Mouse (Mus musculus) CH12.LX (cell line): ENCODE measurements around the gene Galc. TPM values are rescaled to one million over a fixed set of nuclear protein-coding genes. Genes with fewer than 3 reads are reported as not detected.

Source experiments
- DNase-seq: peaks from one replicate; pipeline ENCODE4 v3.0.0-alpha.2; 2013; ENCODE audit errors: extremely low read depth
- H3K27ac ChIP-seq: 2 replicates; pipeline ENCODE4 v1.5.1; 2012; ENCODE audit warnings: low read depth, mild to moderate bottlenecking, control low read depth, moderate library complexity; ENCODE audit not compliant: insufficient read depth
- H3K27me3 ChIP-seq: replicated peaks from 2 replicates; pipeline ENCODE3; 2012; ENCODE audit warnings: inconsistent platforms
- H3K36me3 ChIP-seq, 2 experiments: replicated peaks in 1 of 2; 2 replicates each; pipeline versions ENCODE3 to v1.6.1; 2012; ENCODE audit warnings: inconsistent platforms in 1 of 2, low read length in 1 of 2, mild to moderate bottlenecking in 1 of 2, mixed read lengths in 1 of 2, moderate library complexity in 1 of 2; ENCODE audit not compliant: control insufficient read depth in 1 of 2, insufficient read depth in 1 of 2
- H3K4me1 ChIP-seq, 2 experiments: 2 replicates each; pipeline ENCODE4 v1.6.1; 2012; ENCODE audit warnings: inconsistent platforms in 1 of 2, moderate library complexity in 1 of 2; ENCODE audit not compliant: insufficient read depth in 2 of 2, control insufficient read depth in 1 of 2
- H3K4me2 ChIP-seq: 2 replicates; pipeline ENCODE4 v1.6.1; 2012; ENCODE audit warnings: low read depth, mild to moderate bottlenecking, control low read depth; ENCODE audit not compliant: poor library complexity, insufficient read depth, severe bottlenecking
- H3K4me3 ChIP-seq, 3 experiments: fragments of 150-350 bp in 1 of 3; sonication (generic) in 1 of 3; replicated peaks in 1 of 3; 2 replicates each; pipeline versions ENCODE3 to v1.5.1; 2011 to 2012; ENCODE audit warnings: low read depth in 2 of 3, low read length in 2 of 3, mild to moderate bottlenecking in 2 of 3, moderate library complexity in 2 of 3, control low read depth in 1 of 3, improper control_type of control experiment in 1 of 3, inconsistent platforms in 1 of 3, mixed read lengths in 1 of 3; ENCODE audit not compliant: poor library complexity in 1 of 3
- H3K79me2 ChIP-seq: replicated peaks from 2 replicates; pipeline ENCODE4 v1.6.1; 2012; ENCODE audit warnings: mild to moderate bottlenecking, moderate library complexity; ENCODE audit not compliant: control insufficient read depth, poor library complexity, insufficient read depth, severe bottlenecking; ENCODE audit errors: extremely low read depth
- H3K9ac ChIP-seq: 2 replicates; pipeline ENCODE4 v1.6.1; 2012; ENCODE audit warnings: low read depth, mild to moderate bottlenecking, control low read depth, moderate library complexity; ENCODE audit not compliant: insufficient read depth
- H3K9me3 ChIP-seq: replicated peaks from 2 replicates; pipeline ENCODE3; 2012; ENCODE audit warnings: low read length, inconsistent platforms, mixed read lengths
- EP300 ChIP-seq: IDR thresholded peaks from 2 replicates; pipeline ENCODE4 v1.6.1; 2011; ENCODE audit warnings: low read length, improper control_type of control experiment
- ETS1 ChIP-seq: conservative IDR thresholded peaks from 2 replicates; pipeline ENCODE4 v1.6.1; 2012; ENCODE audit warnings: low read depth, mild to moderate bottlenecking, inconsistent platforms, low read length, improper control_type of control experiment, moderate library complexity
- GABPA ChIP-seq: IDR thresholded peaks from 2 replicates; pipeline ENCODE4 v1.6.1; 2012; ENCODE audit warnings: low read depth, low read length, improper control_type of control experiment, inconsistent platforms; ENCODE audit not compliant: insufficient replicate concordance
- HCFC1 ChIP-seq: IDR thresholded peaks from 2 replicates; pipeline ENCODE4 v1.6.1; 2012; ENCODE audit warnings: low read depth, mild to moderate bottlenecking, inconsistent platforms, low read length, improper control_type of control experiment
- IRF4 ChIP-seq: IDR thresholded peaks from 2 replicates; pipeline ENCODE4 v1.6.1; 2014; ENCODE audit warnings: low read depth, mild to moderate bottlenecking, inconsistent platforms, low read length, improper control_type of control experiment
- JUND ChIP-seq: conservative IDR thresholded peaks from 2 replicates; pipeline ENCODE4 v1.6.1; 2011; ENCODE audit warnings: low read depth, low read length, improper control_type of control experiment
- KAT2A ChIP-seq: IDR thresholded peaks from 2 replicates; pipeline ENCODE4 v1.6.1; 2012; ENCODE audit warnings: low read length, improper control_type of control experiment, inconsistent platforms; ENCODE audit not compliant: insufficient replicate concordance
- MEF2A ChIP-seq: IDR thresholded peaks from 2 replicates; pipeline ENCODE4 v1.6.1; 2014; ENCODE audit warnings: low read depth, mild to moderate bottlenecking, inconsistent platforms, low read length, improper control_type of control experiment, borderline replicate concordance
- MXI1 ChIP-seq: IDR thresholded peaks from 2 replicates; pipeline ENCODE4 v1.6.1; 2011; ENCODE audit warnings: mild to moderate bottlenecking, low read depth, low read length, improper control_type of control experiment
- MYC ChIP-seq: IDR thresholded peaks from 2 replicates; pipeline ENCODE4 v1.6.1; 2011; ENCODE audit warnings: low read depth, mild to moderate bottlenecking, improper control_type of control experiment, low read length
- POLR2A ChIP-seq: IDR thresholded peaks from 2 replicates; pipeline ENCODE4 v1.6.1; 2011; ENCODE audit warnings: low read depth, mild to moderate bottlenecking, improper control_type of control experiment, low read length
- POLR2AphosphoS2 ChIP-seq: IDR thresholded peaks from 2 replicates; pipeline ENCODE4 v1.6.1; 2011; ENCODE audit warnings: low read depth, low read length, improper control_type of control experiment
- SIN3A ChIP-seq: IDR thresholded peaks from 2 replicates; pipeline ENCODE4 v1.6.1; 2012; ENCODE audit warnings: low read length, improper control_type of control experiment, inconsistent platforms
- TCF12 ChIP-seq: IDR thresholded peaks from 2 replicates; pipeline ENCODE4 v1.6.1; 2014; ENCODE audit warnings: low read depth, mild to moderate bottlenecking, inconsistent platforms, low read length, improper control_type of control experiment
- USF1 ChIP-seq: IDR thresholded peaks from 2 replicates; pipeline ENCODE4 v1.6.1; 2014; ENCODE audit warnings: low read depth, mild to moderate bottlenecking, inconsistent platforms, low read length, improper control_type of control experiment
- ZMIZ1 ChIP-seq: IDR thresholded peaks from 2 replicates; pipeline ENCODE4 v1.6.1; 2012; ENCODE audit warnings: low read depth, mild to moderate bottlenecking, inconsistent platforms, low read length, improper control_type of control experiment
- ZNF384 ChIP-seq: IDR thresholded peaks from 2 replicates; pipeline ENCODE4 v1.6.1; 2012; ENCODE audit warnings: low read depth, low read length, improper control_type of control experiment, inconsistent platforms
- dilution Hi-C: fragments of 300-500 bp; cut with MboI; formaldehyde crosslinking; loops from 2 replicates; pipeline ENCODE4 v1.14.3; 2020; ENCODE audit warnings: low sequenced_read_pairs; ENCODE audit not compliant: extremely low pct_unique_long_range_greater_than_20kb, extremely low pct_ligation_motif_present
- in situ Hi-C: fragments of 300-500 bp; cut with MboI; formaldehyde crosslinking; loops from 3 replicates; pipeline ENCODE4 v1.14.3; 2019; ENCODE audit warnings: low sequenced_read_pairs, low pct_ligation_motif_present, low pct_unique_long_range_greater_than_20kb, mixed read lengths
- polyA plus RNA-seq: library from polyadenylated mRNA; unstranded; fragments of >175 nt; gene quantifications from 2 replicates; pipeline ENCODE4 v1.2.1, GENCODE M21; 2012; ENCODE audit warnings: low read depth; ENCODE audit not compliant: insufficient read length
- total RNA-seq, 2 experiments: library from RNA; depleted of rRNA; stranded (reverse); fragments of 300-350 nt in 1 of 2; fragments of >200 nt in 1 of 2; gene quantifications; 2 replicates each; pipeline ENCODE4 v1.2.3; 2012 to 2014

Gene Galc
- total and polyA plus RNA-seq, 3 experiments: 1.6 to 9.1 (median 6.4) TPM

GRCm38 (mm10) chr12:98282776-98283486 lies 23.7 kb upstream of the Galc start (continued):
- TF ChIP-seq TCF12 (peak; percentile 88), ETS1 (peak; percentile 79), ZNF384 (peak; percentile 27; the same call in 1 of the 2 replicates), ZMIZ1 (no peak), EP300 (peak; percentile 96), SIN3A (peak; percentile 79; the same call in 1 of the 2 replicates), GABPA (no peak), MEF2A (peak; percentile 88), MYC (peak; percentile 81), HCFC1 (no peak; the same call in none of the 2 replicates), POLR2AphosphoS2 (no peak), USF1 (no peak)

- H3K4me3 ChIP-seq: no peak overlapping the region
- H3K79me2 ChIP-seq: peaks cover 3% of the 10 kb centered on the region; the same call in 1 of the 2 replicates
- H3K4me2 ChIP-seq: peak overlapping the region; percentile 15; the same call in 1 of the 2 replicates
- peaks cover 12% of the 10 kb centered on the region for H3K9me3 ChIP-seq
- peaks cover 5 to 22% of the 10 kb centered on the region in 2 experiments for H3K36me3 ChIP-seq
- DNase-seq: no peak
- H3K27me3 ChIP-seq: no peaks in the 10 kb centered on the region
- no peak overlapping the region for H3K9ac ChIP-seq
- no peak overlapping the region; the same call in 1 of the 2 replicates for H3K27ac ChIP-seq
- dilution Hi-C loops (no loop called here), in situ Hi-C loops (no loop called here)
- H3K4me1 ChIP-seq: peaks cover 15 to 38% of the 10 kb centered on the region in 2 experiments; a peak in 3 of 4 replicates
- TF ChIP-seq ETS1: no peak
- TF ChIP-seq GABPA: no peak
- 0 out of 2 replicates have a peak, but pooled peaks have one; percentile 11 for TF ChIP-seq KAT2A
- peak; percentile 40; the same call in 1 of the 2 replicates for TF ChIP-seq SIN3A
- no peak for TF ChIP-seq MXI1
- 0 out of 2 replicates have a peak, but pooled peaks have one; percentile 3 for TF ChIP-seq IRF4
- no peak for TF ChIP-seq ZMIZ1
- no peak for TF ChIP-seq JUND
- TF ChIP-seq EP300: peak; percentile 17; the same call in 1 of the 2 replicates
- TF ChIP-seq POLR2A: no peak
Observed at GRCm38 (mm10) chr12:98280996-98281395, 21.7 kb upstream of the Galc start.
